Comparison of ENCODE assay signal across 27 mouse cellular contexts in genomic region chr6:123175549-123175948, GRCm38 (mm10). TPM values are rescaled to one million over a fixed set of nuclear protein-coding genes. Genes with fewer than 3 reads are reported as not detected.
DNase-seq lines count a peak whose midpoint lies in the region; ATAC-seq and TF ChIP-seq lines count a peak whose summit lies in the region.
"Had no signal": no experiment of that assay in that cellular context is flagged by ENCODE, and none has a peak within 500 bp of the region (broad histone marks: within the 10 kb centered on the region; RNA-seq: fewer than 3 reads in every experiment).

No protein-coding gene starts in this region.

- no peak for TF ChIP-seq EP300 in liver, postnatal 0 days (IDR thresholded peaks at IDR 0.05; ENCODE audit: low read depth)

- no peaks in the 10 kb centered on the region for H3K27me3 ChIP-seq in liver, postnatal 0 days (ENCODE audit: insufficient read depth, low read length)
- H3K27me3 ChIP-seq: forebrain, embryonic 13.5 days; heart, embryonic 15.5 days; hindbrain, embryonic 12.5 days had no signal

- peak overlapping the region; percentile 32; the same call in 1 of the 2 replicates for H3K27ac ChIP-seq in liver, postnatal 0 days (ENCODE audit: low read depth)
- H3K27ac ChIP-seq: embryonic facial prominence, embryonic 10.5 days; forebrain, embryonic 13.5 days; gastrocnemius, adult 2 months; heart, embryonic 15.5 days; hindbrain, embryonic 12.5 days had no signal

- ATAC-seq in liver, postnatal 0 days = peak; percentile 49; the same call in 1 of the 2 replicates
- peak; percentile 88 for ATAC-seq in granulocyte monocyte progenitor cell, adult 5-6 weeks (replicated peaks; ENCODE audit: poor library complexity, severe bottlenecking)
- peak; percentile 93 for ATAC-seq in megakaryocyte progenitor cell, adult 5-6 weeks (replicated peaks; ENCODE audit: poor library complexity)
- ATAC-seq: CD4-positive, CD25-positive, alpha-beta regulatory T cell, adult 4 months; forebrain, embryonic 13.5 days; forebrain, postnatal 0 days; hindbrain, embryonic 16.5 days; inflammation-experienced regulatory T-cells, adult 6 months had no signal

- H3K9ac ChIP-seq in liver, postnatal 0 days (replicated peaks) = no peak overlapping the region
- H3K9ac ChIP-seq: forebrain, embryonic 13.5 days; forebrain, postnatal 0 days; heart, embryonic 15.5 days; hindbrain, embryonic 12.5 days had no signal

- no peak overlapping the region for H3K4me2 ChIP-seq in liver, postnatal 0 days (ENCODE audit: low read depth, low read length)
- H3K4me2 ChIP-seq: forebrain, embryonic 13.5 days; heart, embryonic 11.5 days; heart, embryonic 15.5 days; hindbrain, embryonic 12.5 days had no signal

- H3K4me3 ChIP-seq in liver, postnatal 0 days (ENCODE audit: low read depth, low read length) = no peak overlapping the region
- H3K4me3 ChIP-seq: embryonic facial prominence, embryonic 10.5 days; forebrain, embryonic 13.5 days; gastrocnemius, adult 2 months; heart, embryonic 15.5 days; hindbrain, embryonic 12.5 days had no signal

- no peak for DNase-seq in liver, postnatal 0 days
- DNase-seq in liver = no peak
- peak; percentile 2 to 3 for DNase-seq in B cell, adult 2 months
- DNase-seq in frontal cortex, postnatal 14 days (ENCODE audit: low spot score in 2 of 2) = no peak
- DNase-seq in gastrocnemius, postnatal 4 days (ENCODE audit: low spot score in 2 of 2) = no peak
- DNase-seq: adrenal gland, postnatal 14 days; cerebellum, adult 18-20 months; cerebellum, adult 9-11 months; cerebellum, postnatal 36 days; forebrain, postnatal 0 days; gastrocnemius, adult 2 months; gastrocnemius, postnatal 25 days; heart, postnatal 14 days had no signal

- TF ChIP-seq CTCF in liver, postnatal 0 days (IDR thresholded peaks at IDR 0.05; ENCODE audit: low read depth) = no peak

- H3K36me3 ChIP-seq in liver, postnatal 0 days (replicated peaks; ENCODE audit: insufficient read depth, low read length) = no peaks in the 10 kb centered on the region
- H3K36me3 ChIP-seq: embryonic facial prominence, embryonic 10.5 days; G1E; heart, embryonic 15.5 days; hindbrain, embryonic 12.5 days had no signal

- no peaks in the 10 kb centered on the region for H3K9me3 ChIP-seq in liver, postnatal 0 days (ENCODE audit: low read length)
- H3K9me3 ChIP-seq: embryonic facial prominence, embryonic 10.5 days; forebrain, embryonic 13.5 days; G1E; hindbrain, embryonic 12.5 days had no signal

- no peaks in the 10 kb centered on the region for H3K4me1 ChIP-seq in liver, postnatal 0 days (ENCODE audit: insufficient read depth)
- H3K4me1 ChIP-seq: embryonic facial prominence, embryonic 10.5 days; forebrain, embryonic 13.5 days; heart, embryonic 15.5 days; hindbrain, embryonic 12.5 days had no signal

- WGBS in liver, postnatal 0 days (ENCODE audit: insufficient replicate concordance) = 64% methylated on average over 1 of the region's 1 CpGs

RNA-seq across cellular contexts. Expression of gene Clec4b2, which starts 2.9 kb away (rescaled TPM):
- polyA plus RNA-seq in liver, postnatal 0 days (2015; fragmentation: Nextera tagmentation; extraction: Ambion mirVana) = 0.21 and 0.45 TPM in 2 replicates
- 2.0 TPM in 1 of 2 replicates, not detected in the other for total RNA-seq in granulocyte monocyte progenitor cell, adult 5-6 weeks (2014; fragmentation: Nextera tagmentation)
- 2.1 and 5.1 TPM in 2 replicates for total RNA-seq in granulocyte monocyte progenitor cell, adult 5-6 weeks (2017)
- total RNA-seq in megakaryocyte progenitor cell, adult 5-6 weeks (2015) = 6.5 and 11.4 TPM in 2 replicates
- 10.7 and 13.6 TPM in 2 replicates for total RNA-seq in megakaryocyte progenitor cell, adult 5-6 weeks (2017)
- total RNA-seq in gastrocnemius, postnatal 4 days (2021) = not detected
- total RNA-seq: adrenal gland, adult 18-20 months; adrenal gland, postnatal 14 days; forebrain, postnatal 0 days; G1E; gastrocnemius, adult 2 months; gastrocnemius, postnatal 25 days; heart, adult 18-20 months had no signal
- polyA plus RNA-seq: CD4-positive, CD25-positive, alpha-beta regulatory T cell, adult 4 months; embryonic facial prominence, embryonic 10.5 days; embryonic facial prominence, embryonic 14.5 days; forebrain, embryonic 13.5 days; forebrain, postnatal 0 days; G1E; heart, embryonic 11.5 days; heart, embryonic 15.5 days; hindbrain, embryonic 12.5 days; hindbrain, embryonic 16.5 days; inflammation-experienced regulatory T-cells, adult 6 months had no signal

RNA-seq across cellular contexts. Expression of gene Clec4n, which starts 54.1 kb away (rescaled TPM):
- 24.4 and 28.7 TPM in 2 replicates for polyA plus RNA-seq in liver, postnatal 0 days (2015; fragmentation: Nextera tagmentation; extraction: Ambion mirVana)
- not detected in 2 replicates for total RNA-seq in granulocyte monocyte progenitor cell, adult 5-6 weeks (2014; fragmentation: Nextera tagmentation)
- total RNA-seq in granulocyte monocyte progenitor cell, adult 5-6 weeks (2017) = 0.57 TPM in 1 of 2 replicates, not detected in the other
- total RNA-seq in megakaryocyte progenitor cell, adult 5-6 weeks (2015) = 0.81 TPM in 1 of 2 replicates, not detected in the other
- total RNA-seq in megakaryocyte progenitor cell, adult 5-6 weeks (2017) = 0.54 and 1.2 TPM in 2 replicates
- total RNA-seq in gastrocnemius, postnatal 4 days (2021) = 1 to 10 TPM; 1.3 to 1.6 TPM
- total RNA-seq: gastrocnemius, adult 2 months; gastrocnemius, postnatal 25 days had no signal
- polyA plus RNA-seq: embryonic facial prominence, embryonic 10.5 days; G1E had no signal

Comparison
In these comparisons a context has a peak if more than half of its experiments do, and no peak if none do; other contexts are left out.
1. DNase-seq: peak in B cell, adult 2 months (2 of 2); none in liver, postnatal 0 days (single experiment), liver (single experiment), frontal cortex, postnatal 14 days (0 of 2) and gastrocnemius, postnatal 4 days (0 of 2).
2. Peak in every context shown above with its lines, with median percentiles within 50 percentile points of each other: ATAC-seq.